Mouse (Mus musculus) stomach, embryonic 14.5 days (tissue): ENCODE results near the gene Gm37240. TPM values are rescaled to one million over a fixed set of nuclear protein-coding genes. Genes with fewer than 3 reads are reported as not detected.

ENCODE experiments used
- ATAC-seq: fragments of 200-750 bp; cut with Nextera tagmentation; 2 replicates; pipeline ENCODE4 v1.8.0; 2017; ENCODE audit warnings: low read depth, moderate TSS enrichment; ENCODE audit not compliant: insufficient number of reproducible peaks, insufficient read depth, low FRiP score
- H3K27ac ChIP-seq: fragments of 300-500 bp; sonication (generic); 2 replicates; pipeline ENCODE4 v1.5.1; 2014; ENCODE audit warnings: mild to moderate bottlenecking, low read length, moderate library complexity, mixed read lengths
- H3K27me3 ChIP-seq: fragments of 300-500 bp; sonication (generic); 2 replicates; pipeline ENCODE4 v1.6.1; 2014; ENCODE audit warnings: low read length, control low read depth, mixed read lengths; ENCODE audit not compliant: control insufficient read depth, insufficient read depth
- H3K36me3 ChIP-seq: fragments of 300-500 bp; sonication (generic); 2 replicates; pipeline ENCODE4 v1.6.1; 2014; ENCODE audit warnings: mild to moderate bottlenecking, control low read depth, low read length, moderate library complexity, mixed read lengths; ENCODE audit not compliant: control insufficient read depth, insufficient read depth
- H3K4me1 ChIP-seq: fragments of 300-500 bp; sonication (generic); 2 replicates; pipeline ENCODE4 v1.6.1; 2014; ENCODE audit warnings: low read length, control low read depth, mixed read lengths; ENCODE audit not compliant: control insufficient read depth, insufficient read depth
- H3K4me2 ChIP-seq: fragments of 300-500 bp; sonication (generic); replicated peaks from 2 replicates; pipeline ENCODE4 v1.6.1; 2014; ENCODE audit warnings: low read depth, low read length, control low read depth
- H3K4me3 ChIP-seq: fragments of 300-500 bp; sonication (generic); 2 replicates; pipeline ENCODE4 v1.5.1; 2014; ENCODE audit warnings: low read depth, low read length, control low read depth
- H3K9ac ChIP-seq: fragments of 300-500 bp; sonication (generic); replicated peaks from 2 replicates; pipeline ENCODE4 v1.6.1; 2014; ENCODE audit warnings: low read depth, mild to moderate bottlenecking, control low read depth, low read length, moderate library complexity, mixed read lengths
- H3K9me3 ChIP-seq: fragments of 300-500 bp; sonication (generic); 2 replicates; pipeline ENCODE4 v1.6.1; 2016; ENCODE audit warnings: low read depth, low read length, control low read depth; ENCODE audit not compliant: control insufficient read depth
- WGBS: fragments of 180-500 bp; shearing (Covaris S2); extraction: QIAGEN DNeasy Blood & Tissue Kit; methylation state at CpG from one replicate; pipeline ENCODE4 v1.1.7; 2014; 5-methylcytosine and 5-hydroxymethylcytosine counted together
- polyA plus RNA-seq: library from polyadenylated mRNA; unstranded; fragments of >200 nt; fragmentation: Nextera tagmentation; extraction: Ambion mirVana; gene quantifications from 2 replicates; pipeline ENCODE4 v1.2.1, GENCODE M21; 2014

Gene Gm37240
- polyA plus RNA-seq, 1 experiment from 2014 or later: 9.6 TPM

GRCm38 (mm10) chr3:85635126-85635419, 252.2 kb downstream of the Gm37240 start:
- 54% methylated on average over 2 of the region's 2 CpGs for WGBS

GRCm38 (mm10) chr3:85634389-85635125, 252.8 kb downstream of the Gm37240 start:
- 75% methylated on average over 8 of the region's 8 CpGs for WGBS
- H3K36me3 ChIP-seq: no peaks in the 10 kb centered on the region
- H3K9ac ChIP-seq: no peak overlapping the region
- H3K27ac ChIP-seq: no peak overlapping the region
- no peaks in the 10 kb centered on the region for H3K4me1 ChIP-seq
- no peaks in the 10 kb centered on the region for H3K9me3 ChIP-seq
- H3K4me3 ChIP-seq: no peak overlapping the region
- no peaks in the 10 kb centered on the region for H3K27me3 ChIP-seq
- no peak for ATAC-seq
- no peak overlapping the region for H3K4me2 ChIP-seq

More at GRCm38 (mm10) chr3:85635126-85635419, 252.2 kb downstream of the Gm37240 start:
- H3K9ac ChIP-seq: no peak overlapping the region
- H3K4me3 ChIP-seq: no peak overlapping the region
- H3K4me1 ChIP-seq: no peaks in the 10 kb centered on the region
- H3K36me3 ChIP-seq: no peaks in the 10 kb centered on the region
- no peak overlapping the region for H3K4me2 ChIP-seq
- no peak overlapping the region for H3K27ac ChIP-seq
- ATAC-seq: no peak
- no peaks in the 10 kb centered on the region for H3K9me3 ChIP-seq
- no peaks in the 10 kb centered on the region for H3K27me3 ChIP-seq

GRCm38 (mm10) chr3:85633733-85634132, 253.6 kb downstream of the Gm37240 start:
- no peaks in the 10 kb centered on the region for H3K4me1 ChIP-seq
- ATAC-seq: no peak
- H3K36me3 ChIP-seq: no peaks in the 10 kb centered on the region
- no peak overlapping the region for H3K4me3 ChIP-seq
- H3K9me3 ChIP-seq: no peaks in the 10 kb centered on the region
- no peaks in the 10 kb centered on the region for H3K27me3 ChIP-seq
- H3K4me2 ChIP-seq: no peak overlapping the region
- H3K27ac ChIP-seq: no peak overlapping the region
- H3K9ac ChIP-seq: no peak overlapping the region
- 93% methylated on average over 2 of the region's 2 CpGs for WGBS

GRCm38 (mm10) chr3:85629895-85630510, 257.3 kb downstream of the Gm37240 start:
- H3K4me2 ChIP-seq: no peak overlapping the region
- no peaks in the 10 kb centered on the region for H3K27me3 ChIP-seq
- no peak overlapping the region for H3K9ac ChIP-seq
- no peaks in the 10 kb centered on the region for H3K4me1 ChIP-seq
- no peaks in the 10 kb centered on the region for H3K36me3 ChIP-seq
- H3K4me3 ChIP-seq: no peak overlapping the region
- 90% methylated on average over 4 of the region's 4 CpGs for WGBS
- no peak overlapping the region for H3K27ac ChIP-seq
- ATAC-seq: no peak
- no peaks in the 10 kb centered on the region for H3K9me3 ChIP-seq

GRCm38 (mm10) chr3:85619751-85620150, 267.6 kb downstream of the Gm37240 start:
- Histone ChIP-seq H3K4me2 (no peak overlapping the region), H3K4me1 (no peaks in the 10 kb centered on the region), H3K4me3 (no peak overlapping the region), H3K27me3 (no peaks in the 10 kb centered on the region), H3K27ac (no peak overlapping the region), H3K36me3 (peaks cover 7% of the 10 kb centered on the region), H3K9me3 (no peaks in the 10 kb centered on the region), H3K9ac (no peak overlapping the region)
- no peak for ATAC-seq
- whole genome bisulfite sequencing: 97% methylated on average over 1 of the region's 1 CpGs

GRCm38 (mm10) chr3:85619345-85619744, 268.0 kb downstream of the Gm37240 start:
- ATAC-seq: no peak
- no peak overlapping the region for H3K9ac ChIP-seq
- H3K4me1 ChIP-seq: no peaks in the 10 kb centered on the region
- no peaks in the 10 kb centered on the region for H3K27me3 ChIP-seq
- no peak overlapping the region for H3K27ac ChIP-seq
- no peaks in the 10 kb centered on the region for H3K9me3 ChIP-seq
- no peak overlapping the region for H3K4me3 ChIP-seq
- WGBS: 92% methylated on average over 5 of the region's 5 CpGs
- peaks cover 7% of the 10 kb centered on the region for H3K36me3 ChIP-seq
- no peak overlapping the region for H3K4me2 ChIP-seq

- no peaks in the 10 kb centered on the region for H3K4me1 ChIP-seq
- H3K36me3 ChIP-seq: peaks cover 7% of the 10 kb centered on the region
- no peak overlapping the region for H3K9ac ChIP-seq
- no peak overlapping the region for H3K4me3 ChIP-seq
- WGBS: 85% methylated on average over 6 of the region's 6 CpGs
- H3K4me2 ChIP-seq: no peak overlapping the region
- H3K27me3 ChIP-seq: no peaks in the 10 kb centered on the region
- H3K27ac ChIP-seq: no peak overlapping the region
- ATAC-seq: no peak
- no peaks in the 10 kb centered on the region for H3K9me3 ChIP-seq
These were observed 268.4 kb downstream of the Gm37240 start for GRCm38 (mm10) chr3:85618885-85619284.

GRCm38 (mm10) chr3:85616389-85616788, 270.9 kb downstream of the Gm37240 start:
- no peak overlapping the region for H3K9ac ChIP-seq
- WGBS: 89% methylated on average over 1 of the region's 1 CpGs
- no peak overlapping the region for H3K4me2 ChIP-seq
- H3K27ac ChIP-seq: no peak overlapping the region
- no peaks in the 10 kb centered on the region for H3K9me3 ChIP-seq
- no peak overlapping the region for H3K4me3 ChIP-seq
- no peak for ATAC-seq
- H3K4me1 ChIP-seq: no peaks in the 10 kb centered on the region
- H3K36me3 ChIP-seq: peaks cover 7% of the 10 kb centered on the region
- H3K27me3 ChIP-seq: no peaks in the 10 kb centered on the region

- no peaks in the 10 kb centered on the region for H3K4me1 ChIP-seq
- no peak for ATAC-seq
- no peak overlapping the region for H3K4me2 ChIP-seq
- no peaks in the 10 kb centered on the region for H3K27me3 ChIP-seq
- H3K9ac ChIP-seq: no peak overlapping the region
- 0 out of 2 replicates have a peak, but pooled peaks cover 4% of the 10 kb centered on the region for H3K36me3 ChIP-seq
- WGBS: 86% methylated on average over 2 of the region's 2 CpGs
- H3K4me3 ChIP-seq: no peak overlapping the region
- no peaks in the 10 kb centered on the region for H3K9me3 ChIP-seq
- H3K27ac ChIP-seq: no peak overlapping the region
These were observed 279.6 kb downstream of the Gm37240 start for GRCm38 (mm10) chr3:85607753-85608152.
